Comparison of ENCODE assay signal across 9 mouse cellular contexts in genomic region chr9:62374276-62374675, GRCm38 (mm10). TPM values are rescaled to one million over a fixed set of nuclear protein-coding genes. Genes with fewer than 3 reads are reported as not detected.
DNase-seq lines count a peak whose midpoint lies in the region; ATAC-seq and TF ChIP-seq lines count a peak whose summit lies in the region.
"Had no signal": no experiment of that assay in that cellular context is flagged by ENCODE, and none has a peak within 500 bp of the region (broad histone marks: within the 10 kb centered on the region; RNA-seq: fewer than 3 reads in every experiment).

No protein-coding gene starts in this region.

- H3K4me1 ChIP-seq in kidney, adult 2 months (ENCODE audit: control insufficient read depth, insufficient read depth, low read length), result peaks cover 10% of the 10 kb centered on the region
- H3K4me1 ChIP-seq in kidney, embryonic 14.5 days (ENCODE audit: control insufficient read depth, insufficient read depth, low read length), result peaks cover 15% of the 10 kb centered on the region
- peaks cover 41% of the 10 kb centered on the region for H3K4me1 ChIP-seq in bone marrow macrophage, adult 2 months (ENCODE audit: control insufficient read depth, insufficient read depth, low read length)
- peaks cover 53% of the 10 kb centered on the region for H3K4me1 ChIP-seq in liver, embryonic 11.5 days (replicated peaks; ENCODE audit: control insufficient read depth, insufficient read depth, low read length)

- ATAC-seq in kidney, embryonic 14.5 days (ENCODE audit: low FRiP score, low TSS enrichment), result no peak
- no peak for ATAC-seq in liver, embryonic 11.5 days (replicated peaks; ENCODE audit: low FRiP score)
- ATAC-seq in megakaryocyte, adult 5-6 weeks (ENCODE audit: poor library complexity, severe bottlenecking), result peak; percentile 6; the same call in 1 of the 2 replicates

- H3K4me3 ChIP-seq in kidney, adult 2 months (ENCODE audit: insufficient read depth, low read depth, low read length), result no peak overlapping the region
- no peak overlapping the region for H3K4me3 ChIP-seq in kidney, embryonic 14.5 days (ENCODE audit: low read length)
- H3K4me3 ChIP-seq in bone marrow macrophage, adult 2 months (ENCODE audit: insufficient read depth, low read length), result peak overlapping the region; percentile 62
- H3K4me3 ChIP-seq in liver, embryonic 11.5 days (ENCODE audit: low read depth, low read length), result no peak overlapping the region
- H3K4me3 ChIP-seq in left cerebral cortex, adult 2 months, result no peak overlapping the region
- H3K4me3 ChIP-seq: hindbrain, embryonic 12.5 days had no signal

- no peaks in the 10 kb centered on the region for H3K27me3 ChIP-seq in kidney, adult 2 months (replicated peaks; ENCODE audit: control insufficient read depth, insufficient read depth, low read length)
- no peaks in the 10 kb centered on the region for H3K27me3 ChIP-seq in kidney, embryonic 14.5 days (ENCODE audit: control insufficient read depth, insufficient read depth, low read length)
- H3K27me3 ChIP-seq in liver, embryonic 11.5 days (replicated peaks; ENCODE audit: control insufficient read depth, insufficient read depth, low read length), result no peaks in the 10 kb centered on the region
- H3K27me3 ChIP-seq: hindbrain, embryonic 12.5 days had no signal

- no peak overlapping the region for H3K9ac ChIP-seq in kidney, embryonic 14.5 days (ENCODE audit: low read depth, low read length)
- peak overlapping the region; percentile 20; the same call in 1 of the 2 replicates for H3K9ac ChIP-seq in liver, embryonic 11.5 days (ENCODE audit: low read depth, low read length)
- H3K9ac ChIP-seq: hindbrain, embryonic 12.5 days had no signal

- intact Hi-C loops in left cerebral cortex, adult 2 months (cut with DNase I), result no loop called here
- intact Hi-C loops in left cerebral cortex, postnatal 10 days (cut with DNase I), result loop anchor here (5.0 kb wide), 1 partner anchor 77 kb away; no protein-coding TSS in a partner anchor

- peaks cover 2% of the 10 kb centered on the region; the same call in 1 of the 2 replicates for H3K36me3 ChIP-seq in kidney, adult 2 months (ENCODE audit: control insufficient read depth, insufficient read depth, low read length)
- H3K36me3 ChIP-seq in kidney, embryonic 14.5 days (ENCODE audit: control insufficient read depth, insufficient read depth, low read length), result peaks cover 69% of the 10 kb centered on the region
- H3K36me3 ChIP-seq in liver, embryonic 11.5 days (ENCODE audit: control insufficient read depth, insufficient read depth, low read length), result peaks cover 39% of the 10 kb centered on the region

- 64% methylated on average over 3 of the region's 3 CpGs for WGBS in kidney, adult 2 months
- 82% methylated on average over 3 of the region's 3 CpGs for WGBS in kidney, embryonic 14.5 days
- WGBS in liver, embryonic 11.5 days, result 66% methylated on average over 3 of the region's 3 CpGs

- no peak overlapping the region for H3K4me2 ChIP-seq in kidney, embryonic 14.5 days (replicated peaks; ENCODE audit: low read depth, low read length)
- H3K4me2 ChIP-seq in liver, embryonic 11.5 days, result peak overlapping the region; percentile 3; the same call in 1 of the 2 replicates
- H3K4me2 ChIP-seq: hindbrain, embryonic 12.5 days had no signal

- no peaks in the 10 kb centered on the region for H3K9me3 ChIP-seq in kidney, embryonic 14.5 days (ENCODE audit: control insufficient read depth, low read length)
- no peaks in the 10 kb centered on the region for H3K9me3 ChIP-seq in liver, embryonic 11.5 days (ENCODE audit: control insufficient read depth, low read length)
- H3K9me3 ChIP-seq: hindbrain, embryonic 12.5 days had no signal

- TF ChIP-seq POLR2A in kidney, adult 2 months (IDR thresholded peaks at IDR 0.05; ENCODE audit: low read depth, low read length), result no peak
- TF ChIP-seq POLR2A in bone marrow macrophage, adult 2 months (IDR thresholded peaks at IDR 0.05; ENCODE audit: borderline replicate concordance, low read depth, low read length), result no peak

- no peak for TF ChIP-seq CTCF in kidney, adult 2 months (conservative IDR thresholded peaks at IDR 0.05; ENCODE audit: insufficient read depth, insufficient read length, low read depth, low read length)
- no peak for TF ChIP-seq CTCF in bone marrow macrophage, adult 2 months (IDR thresholded peaks at IDR 0.05; ENCODE audit: low read depth, low read length)
- TF ChIP-seq CTCF in left cerebral cortex, adult 2 months (IDR thresholded peaks at IDR 0.05), result no peak

- no peak for DNase-seq in kidney, adult 2 months
- no peak for DNase-seq in liver, embryonic 11.5 days (ENCODE audit: low spot score)
- no peak for DNase-seq in left cerebral cortex, adult 2 months (ENCODE audit: extremely low spot score in 1 of 2, low spot score in 2 of 2)
- no peak for DNase-seq in left cerebral cortex, postnatal 10 days (ENCODE audit: extremely low spot score in 1 of 2, low spot score in 2 of 2)
- no peak for DNase-seq in spleen, postnatal 14 days (ENCODE audit: low spot score in 2 of 2)

- peak overlapping the region; percentile 53 for H3K27ac ChIP-seq in kidney, adult 2 months (ENCODE audit: insufficient read depth, low read depth, low read length)
- no peak overlapping the region for H3K27ac ChIP-seq in kidney, embryonic 14.5 days (ENCODE audit: low read depth, low read length)
- H3K27ac ChIP-seq in bone marrow macrophage, adult 2 months (ENCODE audit: insufficient read depth, low read depth, low read length), result peak overlapping the region; percentile 91
- H3K27ac ChIP-seq in liver, embryonic 11.5 days (ENCODE audit: low read depth, low read length), result no peak overlapping the region; the same call in 1 of the 2 replicates
- no peak overlapping the region for H3K27ac ChIP-seq in left cerebral cortex, adult 2 months
- H3K27ac ChIP-seq: hindbrain, embryonic 12.5 days had no signal

RNA-seq across cellular contexts. Expression of gene Anp32a, which starts 33.2 kb away (rescaled TPM):
- polyA plus RNA-seq in kidney, adult 2 months (2012; rRNA removed), result 32.0 and 61.3 TPM in 2 replicates
- 155 and 214 TPM in 2 replicates for polyA plus RNA-seq in kidney, embryonic 14.5 days (2014; fragmentation: Nextera tagmentation; extraction: Ambion mirVana)
- polyA plus RNA-seq in bone marrow macrophage, adult 2 months (2012; ENCODE audit: insufficient read depth, insufficient read length, missing spikeins), result 351 and 354 TPM in 2 replicates
- polyA plus RNA-seq in liver, embryonic 11.5 days (2014; fragmentation: Nextera tagmentation; extraction: Ambion mirVana), result 107 and 112 TPM in 2 replicates
- 257 and 275 TPM in 2 replicates for total RNA-seq in megakaryocyte, adult 5-6 weeks (2015)
- 587 and 621 TPM in 2 replicates for total RNA-seq in megakaryocyte, adult 5-6 weeks (2017)
- 100 to 1,000 TPM; 278 to 279 TPM for total RNA-seq in left cerebral cortex, adult 2 months (2021)
- 100 to 1,000 TPM; 232 to 233 TPM for total RNA-seq in left cerebral cortex, postnatal 10 days (2021)

Comparison
In these comparisons a context has a peak if more than half of its experiments do, and no peak if none do; other contexts are left out.
1. H3K27ac ChIP-seq: peak in kidney, adult 2 months (single experiment) and bone marrow macrophage, adult 2 months (single experiment); none in kidney, embryonic 14.5 days (single experiment), liver, embryonic 11.5 days (single experiment) and left cerebral cortex, adult 2 months (single experiment).